Mouse (Mus musculus): Measurements from ENCODE around the gene Hivep3. TPM values are rescaled to one million over a fixed set of nuclear protein-coding genes. Genes with fewer than 3 reads are reported as not detected.

Gene Hivep3
- total and polyA plus RNA-seq, 3 experiments, result not detected

DNA sequence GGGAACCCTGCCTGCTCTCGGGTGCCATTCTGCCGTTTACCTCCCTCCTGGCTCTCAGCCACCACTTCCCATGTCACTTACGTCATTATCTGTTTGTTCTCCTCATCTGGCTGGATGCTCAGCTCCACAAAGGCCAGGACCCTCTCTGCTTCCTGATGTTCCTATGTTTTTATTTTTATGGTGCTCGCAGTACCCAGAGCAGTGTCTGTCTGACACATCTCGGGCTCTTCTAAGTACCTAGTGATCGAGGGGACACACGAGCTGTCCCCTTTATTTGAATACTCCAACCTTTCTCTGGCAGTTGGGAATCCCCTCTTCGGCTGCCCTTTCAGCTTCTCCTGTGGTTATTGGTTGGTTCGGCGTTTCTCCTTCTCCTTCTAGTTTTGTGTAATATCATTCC is 325.2 kb downstream of the Hivep3 start:
- no peak overlapping the region for H3K9ac ChIP-seq (ENCODE audit: control insufficient read depth, low read depth, low read length, poor library complexity, severe bottlenecking)
- H3K4me1 ChIP-seq (ENCODE audit: control insufficient read depth in 1 of 2, insufficient read depth in 2 of 2, low read length in 2 of 2), result no peaks in the 10 kb centered on the region
- H3K9me3 ChIP-seq (replicated peaks; ENCODE audit: insufficient read depth, low read length), result no peaks in the 10 kb centered on the region

DNA sequence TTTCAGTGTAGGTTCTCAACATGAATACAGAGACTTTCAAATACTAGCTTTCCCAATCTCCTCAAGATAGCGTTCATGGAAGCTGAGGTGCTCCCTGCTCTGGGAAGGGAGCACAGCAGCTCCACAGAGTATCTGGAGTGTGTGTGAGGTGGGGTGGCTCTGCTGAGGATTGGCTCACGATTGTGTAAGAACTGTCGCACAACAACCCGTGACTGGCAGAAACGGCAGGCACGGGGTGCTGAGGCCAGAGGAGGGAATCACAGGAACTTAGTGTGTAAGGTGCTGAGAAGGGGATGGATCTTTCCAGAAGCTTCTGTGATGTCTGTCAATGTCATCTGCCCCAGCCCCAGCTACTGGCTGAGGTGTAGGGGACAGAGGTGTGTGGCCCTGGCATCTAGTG is 328.1 kb downstream of the Hivep3 start:
- Histone ChIP-seq H3K4me1 (ENCODE audit: control insufficient read depth in 1 of 2, insufficient read depth in 2 of 2, low read length in 2 of 2) (no peaks in the 10 kb centered on the region), H3K27me3 (ENCODE audit: control insufficient read depth in 1 of 2, insufficient read depth in 2 of 2, low read length in 2 of 2) (no peaks in the 10 kb centered on the region), H3K9ac (ENCODE audit: control insufficient read depth, low read depth, low read length, poor library complexity, severe bottlenecking) (no peak overlapping the region), H3K36me3 (ENCODE audit: control insufficient read depth in 1 of 2, insufficient read depth in 2 of 2, low read length in 2 of 2) (no peaks in the 10 kb centered on the region), H3K4me3 (ENCODE audit: control insufficient read depth in 1 of 2, insufficient read depth in 1 of 2, low read depth in 2 of 2, low read length in 2 of 2) (no peak overlapping the region), H3K79me2 (ENCODE audit: control insufficient read depth, insufficient read depth, low read length, poor library complexity) (no peaks in the 10 kb centered on the region), H3K9me3 (replicated peaks; ENCODE audit: insufficient read depth, low read length) (no peaks in the 10 kb centered on the region), H3K27ac (ENCODE audit: control insufficient read depth, low read depth, low read length) (no peak overlapping the region)
- DNase-seq (ENCODE audit: low read depth, low spot score), result no peak
- no peak for TF ChIP-seq MYC (IDR thresholded peaks at IDR 0.05; ENCODE audit: low read depth, low read length)
- TF ChIP-seq MXI1 (IDR thresholded peaks at IDR 0.05; ENCODE audit: low read depth, low read length), result no peak

More for the DNA sequence above, 325.2 kb downstream of the Hivep3 start:
- no peak for DNase-seq (ENCODE audit: low read depth, low spot score)
- Histone ChIP-seq H3K27ac (ENCODE audit: control insufficient read depth, low read depth, low read length) (no peak overlapping the region), H3K36me3 (ENCODE audit: control insufficient read depth in 1 of 2, insufficient read depth in 2 of 2, low read length in 2 of 2) (no peaks in the 10 kb centered on the region), H3K4me3 (ENCODE audit: control insufficient read depth in 1 of 2, insufficient read depth in 1 of 2, low read depth in 2 of 2, low read length in 2 of 2) (no peak overlapping the region), H3K27me3 (ENCODE audit: control insufficient read depth in 1 of 2, insufficient read depth in 2 of 2, low read length in 2 of 2) (no peaks in the 10 kb centered on the region), H3K79me2 (ENCODE audit: control insufficient read depth, insufficient read depth, low read length, poor library complexity) (no peaks in the 10 kb centered on the region)
- no peak for TF ChIP-seq MAZ (IDR thresholded peaks at IDR 0.05; ENCODE audit: low read depth, low read length)
- no peak for TF ChIP-seq GABPA (IDR thresholded peaks at IDR 0.05; ENCODE audit: low read depth, low read length)
- no peak for TF ChIP-seq MYB (IDR thresholded peaks at IDR 0.05; ENCODE audit: low read depth, low read length)
- no peak for TF ChIP-seq TBP (IDR thresholded peaks at IDR 0.05; ENCODE audit: low read depth, low read length)
- TF ChIP-seq HCFC1 (IDR thresholded peaks at IDR 0.05; ENCODE audit: low read depth, low read length), result no peak
- TF ChIP-seq ZNF384 (IDR thresholded peaks at IDR 0.05; ENCODE audit: low read depth, low read length), result no peak
- no peak for TF ChIP-seq BHLHE40 (IDR thresholded peaks at IDR 0.05; ENCODE audit: borderline replicate concordance, low read depth, low read length)
- TF ChIP-seq POLR2AphosphoS5 (IDR thresholded peaks at IDR 0.05; ENCODE audit: borderline replicate concordance, low read depth, low read length), result no peak

DNA sequence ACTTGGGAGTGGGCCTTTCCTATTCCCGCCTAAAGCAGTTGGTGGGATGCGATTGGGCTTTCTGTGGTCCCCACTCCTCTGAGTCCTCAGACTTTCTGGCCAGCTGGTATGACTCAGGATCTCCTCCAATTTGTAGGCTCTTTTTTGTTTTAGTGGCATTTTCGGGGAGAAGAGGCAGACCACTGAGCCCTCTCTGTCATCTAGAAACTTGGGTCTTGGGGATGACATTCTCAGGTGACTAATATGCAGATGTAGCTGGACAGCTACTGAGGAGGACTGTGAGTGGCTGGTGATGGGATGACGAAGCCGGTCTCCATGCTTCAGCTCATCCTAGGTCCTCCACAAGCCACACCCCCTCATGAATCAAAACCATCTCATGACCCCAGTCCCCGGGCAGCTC is 328.6 kb downstream of the Hivep3 start:
- H3K4me1 ChIP-seq (ENCODE audit: control insufficient read depth in 1 of 2, insufficient read depth in 2 of 2, low read length in 2 of 2), result no peaks in the 10 kb centered on the region
- H3K4me3 ChIP-seq (ENCODE audit: control insufficient read depth in 1 of 2, insufficient read depth in 1 of 2, low read depth in 2 of 2, low read length in 2 of 2), result no peak overlapping the region
- no peaks in the 10 kb centered on the region for H3K36me3 ChIP-seq (ENCODE audit: control insufficient read depth in 1 of 2, insufficient read depth in 2 of 2, low read length in 2 of 2)
- H3K9me3 ChIP-seq (replicated peaks; ENCODE audit: insufficient read depth, low read length), result no peaks in the 10 kb centered on the region
- no peak overlapping the region for H3K9ac ChIP-seq (ENCODE audit: control insufficient read depth, low read depth, low read length, poor library complexity, severe bottlenecking)
- DNase-seq (ENCODE audit: low read depth, low spot score), result no peak
- no peak overlapping the region for H3K27ac ChIP-seq (ENCODE audit: control insufficient read depth, low read depth, low read length)
- TF ChIP-seq ZNF384 (IDR thresholded peaks at IDR 0.05; ENCODE audit: low read depth, low read length), result no peak
- no peak for TF ChIP-seq POLR2AphosphoS5 (IDR thresholded peaks at IDR 0.05; ENCODE audit: borderline replicate concordance, low read depth, low read length)
- TF ChIP-seq RCOR1 (IDR thresholded peaks at IDR 0.05; ENCODE audit: low read depth, low read length), result no peak
- TF ChIP-seq ETS1 (IDR thresholded peaks at IDR 0.05; ENCODE audit: low read depth, low read length), result no peak
- TF ChIP-seq TAL1 (IDR thresholded peaks at IDR 0.05; ENCODE audit: low read length), result no peak
- H3K79me2 ChIP-seq (ENCODE audit: control insufficient read depth, insufficient read depth, low read length, poor library complexity), result no peaks in the 10 kb centered on the region
- H3K27me3 ChIP-seq (ENCODE audit: control insufficient read depth in 1 of 2, insufficient read depth in 2 of 2, low read length in 2 of 2), result no peaks in the 10 kb centered on the region

All from MEL (cell line).